Mouse (Mus musculus) lung, adult 2 months (tissue): ENCODE data around the gene Gnao1.

Experiments
- CTCF ChIP-seq: fragments of 200-500 bp; IDR thresholded peaks from 2 replicates; pipeline ENCODE4 v1.5.1; 2011; ENCODE audit warnings: mild to moderate bottlenecking, low read length, control low read depth; ENCODE audit not compliant: insufficient read depth
- POLR2A ChIP-seq: fragments of 200-500 bp; IDR thresholded peaks from 2 replicates; pipeline ENCODE4 v1.6.1; 2011; ENCODE audit warnings: low read depth, mild to moderate bottlenecking, control low read depth, low read length, borderline replicate concordance; ENCODE audit errors: extremely low read depth

DNA sequence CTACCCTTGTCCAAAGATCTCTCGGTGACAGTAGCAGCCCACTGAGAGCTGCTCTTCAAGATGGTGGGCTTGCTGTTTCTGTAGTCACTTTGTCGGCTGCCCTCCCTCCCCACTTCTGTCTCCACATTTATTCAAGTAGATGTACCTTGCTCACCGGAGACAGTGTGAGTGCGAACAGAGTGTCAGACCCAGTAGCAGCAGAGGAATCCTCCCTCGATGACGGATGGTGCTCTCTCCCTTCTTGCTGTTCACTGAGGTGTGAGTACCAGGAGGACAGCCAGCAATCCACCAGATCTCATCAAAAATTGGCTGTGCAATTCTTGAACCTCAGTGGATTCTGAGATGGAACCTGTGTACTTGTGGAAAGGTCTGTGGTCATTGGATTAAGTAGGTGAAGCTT is 6.5 kb downstream of the Gnao1 start:
- TF ChIP-seq POLR2A, result no peak
- TF ChIP-seq CTCF, result no peak
